Mouse (Mus musculus): ENCODE data around the gene Ttc38. TPM values are rescaled to one million over a fixed set of nuclear protein-coding genes. Genes with fewer than 3 reads are reported as not detected.

The Ttc38 gene
- total RNA-seq (2014; rRNA removed) (5.1 and 5.2 TPM in 2 replicates), polyA plus RNA-seq (2015; fragmentation: Nextera tagmentation; extraction: Ambion mirVana) (2.5 and 3.3 TPM in 2 replicates)

- DNase-seq (peak; percentile 75), ATAC-seq (peak; percentile 97)
- H3K27ac ChIP-seq (ENCODE audit: low read depth, low read length), result no peak within 1 kb of the TSS
- no peaks in the 10 kb centered on the region for H3K9me3 ChIP-seq (ENCODE audit: low read length)
- peak within 1 kb of the TSS; percentile 47 for H3K4me3 ChIP-seq (ENCODE audit: low read depth, low read length)
- H3K9ac ChIP-seq, result peak within 1 kb of the TSS; percentile 57
- peak within 1 kb of the TSS; percentile 88 for H3K4me2 ChIP-seq (ENCODE audit: low read depth)
- H3K27me3 ChIP-seq (ENCODE audit: insufficient read depth, low read length), result no peaks in the 10 kb centered on the region
- H3K4me1 ChIP-seq (ENCODE audit: insufficient read depth), result peaks cover 9% of the 10 kb centered on the region; the same call in 1 of the 2 replicates
- no peak for TF ChIP-seq CTCF (IDR thresholded peaks at IDR 0.05; ENCODE audit: low read depth)
- 2% methylated on average over 27 of the region's 27 CpGs for WGBS
- no peaks in the 10 kb centered on the region for H3K36me3 ChIP-seq (ENCODE audit: insufficient read depth)
Measured at GRCm38 (mm10) chr15:85831954-85832590, at the start of gene Ttc38. TSS of gene Ttc38 (plus strand) at chr15:85832306.

GRCm38 (mm10) chr15:85783146-85783545 lies 49.0 kb upstream of the Ttc38 start:
- no peak overlapping the region for H3K4me3 ChIP-seq (ENCODE audit: low read depth, low read length)
- no peaks in the 10 kb centered on the region for H3K27me3 ChIP-seq (ENCODE audit: insufficient read depth, low read length)
- no peak for TF ChIP-seq CTCF (IDR thresholded peaks at IDR 0.05; ENCODE audit: low read depth)
- DNase-seq (no peak), ATAC-seq (no peak)
- H3K9me3 ChIP-seq (ENCODE audit: low read length), result no peaks in the 10 kb centered on the region
- WGBS, result 87% methylated on average over 4 of the region's 4 CpGs
- H3K36me3 ChIP-seq (ENCODE audit: insufficient read depth), result no peaks in the 10 kb centered on the region
- H3K4me1 ChIP-seq (ENCODE audit: insufficient read depth), result no peaks in the 10 kb centered on the region
- H3K4me2 ChIP-seq (ENCODE audit: low read depth), result no peak overlapping the region
- H3K9ac ChIP-seq, result no peak overlapping the region
- H3K27ac ChIP-seq (ENCODE audit: low read depth, low read length), result no peak overlapping the region

DNA sequence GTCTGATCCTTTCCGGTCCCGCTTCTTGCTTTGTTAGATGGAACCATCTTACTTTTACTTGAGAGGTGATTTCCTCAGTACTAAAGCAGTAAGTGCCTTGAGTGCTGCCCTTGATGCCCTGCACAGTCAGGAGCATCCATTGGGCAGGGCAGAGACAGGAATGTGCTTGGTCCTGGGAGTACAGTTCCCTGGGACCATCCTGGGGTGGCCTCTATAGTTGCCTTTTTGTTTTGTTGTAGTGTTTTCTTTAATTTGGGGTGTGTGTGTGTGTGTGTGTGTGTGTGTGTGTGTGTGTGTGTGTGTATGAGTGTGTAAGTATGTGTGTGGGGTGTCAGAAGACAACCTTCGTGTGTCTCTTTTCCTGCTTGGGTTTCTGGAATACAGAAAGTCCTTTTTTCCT lies 47.8 kb upstream of the Ttc38 start:
- Histone ChIP-seq H3K4me3 (ENCODE audit: low read depth, low read length) (no peak overlapping the region), H3K36me3 (ENCODE audit: insufficient read depth) (no peaks in the 10 kb centered on the region), H3K9me3 (ENCODE audit: low read length) (no peaks in the 10 kb centered on the region), H3K9ac (no peak overlapping the region), H3K4me2 (ENCODE audit: low read depth) (no peak overlapping the region), H3K27me3 (ENCODE audit: insufficient read depth, low read length) (no peaks in the 10 kb centered on the region), H3K27ac (ENCODE audit: low read depth, low read length) (no peak overlapping the region), H3K4me1 (ENCODE audit: insufficient read depth) (no peaks in the 10 kb centered on the region)
- ATAC-seq (no peak), DNase-seq (no peak)
- TF ChIP-seq CTCF (IDR thresholded peaks at IDR 0.05; ENCODE audit: low read depth), result no peak
- WGBS, result 85% methylated on average over 3 of the region's 3 CpGs

GRCm38 (mm10) chr15:85786711-85787110 lies 45.4 kb upstream of the Ttc38 start:
- Histone ChIP-seq H3K4me3 (ENCODE audit: low read depth, low read length) (no peak overlapping the region), H3K9ac (no peak overlapping the region), H3K4me2 (ENCODE audit: low read depth) (no peak overlapping the region), H3K36me3 (ENCODE audit: insufficient read depth) (no peaks in the 10 kb centered on the region), H3K27me3 (ENCODE audit: insufficient read depth, low read length) (no peaks in the 10 kb centered on the region), H3K27ac (ENCODE audit: low read depth, low read length) (no peak overlapping the region), H3K9me3 (ENCODE audit: low read length) (no peaks in the 10 kb centered on the region), H3K4me1 (ENCODE audit: insufficient read depth) (no peaks in the 10 kb centered on the region)
- no peak for ATAC-seq
- no peak for TF ChIP-seq CTCF (IDR thresholded peaks at IDR 0.05; ENCODE audit: low read depth)
- DNase-seq, result no peak
- 64% methylated on average over 5 of the region's 5 CpGs for WGBS

GRCm38 (mm10) chr15:85787482-85787881 lies 44.6 kb upstream of the Ttc38 start:
- WGBS, result 94% methylated on average over 6 of the region's 6 CpGs
- Histone ChIP-seq H3K4me1 (ENCODE audit: insufficient read depth) (no peaks in the 10 kb centered on the region), H3K9ac (no peak overlapping the region), H3K4me2 (ENCODE audit: low read depth) (no peak overlapping the region), H3K27ac (ENCODE audit: low read depth, low read length) (no peak overlapping the region), H3K27me3 (ENCODE audit: insufficient read depth, low read length) (no peaks in the 10 kb centered on the region), H3K9me3 (ENCODE audit: low read length) (no peaks in the 10 kb centered on the region), H3K4me3 (ENCODE audit: low read depth, low read length) (no peak overlapping the region), H3K36me3 (ENCODE audit: insufficient read depth) (no peaks in the 10 kb centered on the region)
- no peak for ATAC-seq
- DNase-seq, result no peak
- TF ChIP-seq CTCF (IDR thresholded peaks at IDR 0.05; ENCODE audit: low read depth), result no peak

DNA sequence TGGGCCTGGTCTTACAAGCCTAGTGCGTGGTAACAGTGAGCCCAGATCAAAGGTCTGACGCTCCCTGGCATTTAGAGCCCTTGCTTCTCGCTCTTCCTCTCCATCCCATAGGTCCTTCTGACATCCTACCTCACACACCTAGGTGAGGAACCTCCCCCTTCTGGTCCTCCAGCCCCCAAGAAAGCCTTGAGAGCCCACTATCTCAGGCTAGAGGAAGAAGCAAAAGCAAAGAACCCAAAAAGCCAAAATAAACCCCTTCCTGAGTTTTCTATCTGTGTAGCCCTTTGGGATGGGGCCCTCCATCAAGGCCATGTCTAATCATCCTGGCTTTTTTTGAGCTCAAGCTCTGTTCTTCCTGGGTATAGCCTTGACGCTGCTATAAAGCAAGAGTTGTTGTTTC lies 44.1 kb upstream of the Ttc38 start:
- DNase-seq (no peak), ATAC-seq (no peak)
- Histone ChIP-seq H3K9ac (no peak overlapping the region), H3K27me3 (ENCODE audit: insufficient read depth, low read length) (no peaks in the 10 kb centered on the region), H3K4me2 (ENCODE audit: low read depth) (no peak overlapping the region), H3K36me3 (ENCODE audit: insufficient read depth) (no peaks in the 10 kb centered on the region), H3K27ac (ENCODE audit: low read depth, low read length) (no peak overlapping the region), H3K9me3 (ENCODE audit: low read length) (no peaks in the 10 kb centered on the region), H3K4me1 (ENCODE audit: insufficient read depth) (no peaks in the 10 kb centered on the region), H3K4me3 (ENCODE audit: low read depth, low read length) (no peak overlapping the region)
- WGBS, result 90% methylated on average over 4 of the region's 4 CpGs
- no peak for TF ChIP-seq CTCF (IDR thresholded peaks at IDR 0.05; ENCODE audit: low read depth)

GRCm38 (mm10) chr15:85788633-85789032 lies 43.5 kb upstream of the Ttc38 start:
- no peak overlapping the region for H3K27ac ChIP-seq (ENCODE audit: low read depth, low read length)
- DNase-seq (no peak), ATAC-seq (no peak)
- H3K27me3 ChIP-seq (ENCODE audit: insufficient read depth, low read length), result no peaks in the 10 kb centered on the region
- no peak overlapping the region for H3K4me2 ChIP-seq (ENCODE audit: low read depth)
- WGBS, result 79% methylated on average over 16 of the region's 16 CpGs
- H3K4me3 ChIP-seq (ENCODE audit: low read depth, low read length), result no peak overlapping the region
- TF ChIP-seq CTCF (IDR thresholded peaks at IDR 0.05; ENCODE audit: low read depth), result no peak
- no peaks in the 10 kb centered on the region for H3K4me1 ChIP-seq (ENCODE audit: insufficient read depth)
- no peaks in the 10 kb centered on the region for H3K36me3 ChIP-seq (ENCODE audit: insufficient read depth)
- H3K9ac ChIP-seq, result no peak overlapping the region
- H3K9me3 ChIP-seq (ENCODE audit: low read length), result no peaks in the 10 kb centered on the region
